Mouse (Mus musculus) right cerebral cortex, adult 2 months (tissue): ENCODE measurements around the gene Abca5.

Experiments
- DNase-seq, 2 experiments: peaks; one replicate each; pipeline ENCODE4 v3.0.0; 2021 to 2022; ENCODE audit warnings: low spot score in 2 of 2

Abca5 gene

GRCm38 (mm10) chr11:110303411-110303810, 34.1 kb downstream of the Abca5 start:
- no peak for DNase-seq

- DNase-seq, result no peak
These were observed 39.5 kb downstream of the Abca5 start for GRCm38 (mm10) chr11:110297917-110298533.

GRCm38 (mm10) chr11:110290586-110290985, 46.9 kb downstream of the Abca5 start:
- DNase-seq, result no peak

GRCm38 (mm10) chr11:110288423-110288822, 49.1 kb downstream of the Abca5 start:
- DNase-seq, result no peak

- no peak for DNase-seq
These were observed 49.8 kb downstream of the Abca5 start for GRCm38 (mm10) chr11:110287694-110288093.

- DNase-seq, result no peak
These were observed 51.2 kb downstream of the Abca5 start for GRCm38 (mm10) chr11:110286331-110286730.

- no peak for DNase-seq
These were observed 52.7 kb downstream of the Abca5 start for GRCm38 (mm10) chr11:110284849-110285248.

DNA sequence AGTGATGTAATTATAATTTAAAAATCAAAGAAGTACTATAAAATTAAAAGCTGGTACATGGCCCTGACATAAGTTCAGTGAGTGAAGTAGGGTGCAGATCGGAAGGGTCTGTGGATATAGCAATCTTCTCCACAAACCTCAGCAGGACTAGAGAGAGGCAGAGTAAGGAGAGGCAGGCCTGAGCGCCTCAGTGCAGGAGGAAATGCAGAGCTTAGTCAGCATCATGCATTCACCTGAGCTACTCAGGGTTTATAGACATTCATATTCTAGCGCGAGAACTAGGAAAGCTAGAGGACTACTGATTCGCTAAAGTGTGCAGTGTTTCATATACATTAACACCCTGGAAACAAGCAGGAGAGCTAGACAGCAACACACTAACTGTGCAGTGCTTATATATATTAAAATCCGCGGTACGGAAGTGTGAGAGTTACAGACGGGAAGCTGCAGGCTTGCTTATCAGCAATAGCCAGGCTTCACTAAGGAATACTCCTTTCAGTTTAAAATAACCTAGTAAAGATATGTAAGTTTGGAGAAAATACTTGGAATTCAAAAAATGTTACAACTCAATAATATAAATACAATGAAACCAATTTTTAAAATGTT, 53.2 kb downstream of the Abca5 start:
- DNase-seq, result no peak

GRCm38 (mm10) chr11:110274794-110275193, 62.7 kb downstream of the Abca5 start:
- no peak for DNase-seq

DNA sequence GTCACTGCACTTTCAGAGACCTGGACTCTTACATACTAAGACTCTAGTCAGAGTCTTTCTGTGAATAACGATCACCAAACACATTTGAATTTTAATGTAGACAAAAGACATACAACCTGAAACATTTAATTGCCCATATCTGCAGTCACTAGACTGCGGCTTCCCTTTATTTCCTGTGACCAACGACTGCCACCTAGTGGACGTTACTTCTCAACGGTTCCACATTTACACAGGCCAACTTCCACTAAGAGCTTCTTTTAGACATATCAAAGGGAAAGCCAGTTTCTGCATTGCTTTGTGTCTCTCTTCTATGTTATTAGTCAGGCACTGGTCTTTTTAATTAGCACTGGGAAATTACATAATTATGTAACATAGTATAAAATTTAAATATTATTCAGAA, 65.8 kb downstream of the Abca5 start:
- peak; percentile 61 to 73 for DNase-seq

GRCm38 (mm10) chr11:110268244-110268844, 69.2 kb downstream of the Abca5 start:
- peak; percentile 82 to 92 for DNase-seq

GRCm38 (mm10) chr11:110267232-110267631, 70.3 kb downstream of the Abca5 start:
- DNase-seq, result no peak

DNA sequence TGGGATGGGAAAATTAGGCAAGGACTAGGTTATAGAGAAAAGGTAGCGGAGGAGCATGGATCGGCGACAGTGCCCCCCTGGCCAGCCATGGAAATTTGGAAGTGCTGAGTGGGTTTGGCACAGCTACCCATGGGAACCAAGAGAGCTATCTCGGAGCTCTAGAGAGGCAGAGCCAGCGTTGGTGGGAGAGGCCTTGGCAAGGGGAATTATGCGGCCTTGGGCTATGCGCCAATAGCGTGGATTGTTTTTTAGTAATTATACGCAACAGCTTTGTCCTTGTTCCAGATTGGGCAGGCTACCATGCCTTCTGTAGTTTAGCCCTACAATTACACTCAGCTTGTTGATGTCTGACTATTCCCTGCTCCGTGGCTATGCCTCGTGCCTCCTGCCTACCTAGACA, 70.8 kb downstream of the Abca5 start:
- DNase-seq, result no peak

GRCm38 (mm10) chr11:110261867-110262266, 75.6 kb downstream of the Abca5 start:
- no peak for DNase-seq

DNA sequence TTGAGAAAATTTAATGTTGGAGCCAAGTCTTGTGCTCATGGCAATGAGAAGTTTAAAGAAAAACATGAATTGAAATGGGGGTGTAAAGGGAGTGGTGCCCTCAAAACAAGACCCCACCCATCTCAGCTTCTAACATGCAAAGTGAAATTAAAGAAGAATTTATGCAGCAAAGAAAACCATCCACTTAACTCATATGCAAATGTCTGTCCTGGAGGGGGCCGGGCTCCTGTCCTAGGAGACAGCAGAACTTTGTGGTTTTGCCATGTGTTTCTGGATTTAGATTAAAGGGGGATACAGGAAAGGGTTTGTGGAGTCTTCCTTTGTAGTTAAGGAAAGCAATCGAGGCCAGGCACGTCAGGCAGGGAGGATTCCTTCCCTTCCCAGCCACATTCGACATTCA, 79.6 kb downstream of the Abca5 start:
- no peak for DNase-seq

- no peak for DNase-seq
These were observed 80.5 kb downstream of the Abca5 start for GRCm38 (mm10) chr11:110257061-110257460.

GRCm38 (mm10) chr11:110252256-110252655, 85.3 kb downstream of the Abca5 start:
- no peak for DNase-seq

DNA sequence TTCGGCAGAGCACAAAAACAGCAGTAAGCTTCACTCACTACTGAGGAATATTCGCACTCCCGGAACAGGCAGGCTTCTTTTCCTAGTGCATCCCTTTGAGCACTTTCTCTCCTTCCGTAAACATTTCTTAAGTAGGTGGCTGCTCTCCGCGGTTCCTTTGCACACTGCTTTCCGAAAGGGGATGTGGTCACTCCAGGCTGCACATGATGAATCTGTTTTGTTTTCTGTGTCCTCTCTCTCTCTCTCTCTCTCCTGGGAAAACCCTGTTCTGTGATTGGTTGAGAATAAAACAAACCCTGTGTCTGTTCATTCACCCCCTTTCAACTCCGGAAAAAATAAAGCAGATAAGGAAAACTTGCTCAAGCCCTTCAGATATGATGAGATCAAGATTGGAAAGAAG, 86.0 kb downstream of the Abca5 start, which contains the start of gene Abca6:
Abca6 (minus strand) TSS at position 243 of the 400 bp plus-strand sequence.
- DNase-seq, result peak in 1 of 2 experiments; percentile 15

DNA sequence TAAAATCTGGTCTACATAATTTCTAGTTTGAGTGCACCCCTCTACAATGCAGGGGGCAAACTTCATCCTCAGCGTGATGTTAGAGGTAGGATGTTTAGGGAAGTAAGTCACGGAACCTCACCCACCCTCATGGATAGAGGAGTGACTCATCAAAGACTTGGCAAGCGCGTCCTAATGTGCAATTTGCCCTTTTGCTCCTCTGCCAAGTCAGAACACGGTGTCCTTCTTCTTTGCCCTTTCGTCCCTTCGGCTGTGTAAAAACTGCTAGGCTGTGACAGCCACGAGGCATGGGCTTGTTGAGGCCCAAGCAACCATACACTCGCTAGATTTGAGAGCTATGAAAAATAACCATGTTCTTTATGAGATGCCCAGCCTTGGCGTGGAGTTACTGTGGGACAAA, 92.8 kb downstream of the Abca5 start:
- no peak for DNase-seq

DNA sequence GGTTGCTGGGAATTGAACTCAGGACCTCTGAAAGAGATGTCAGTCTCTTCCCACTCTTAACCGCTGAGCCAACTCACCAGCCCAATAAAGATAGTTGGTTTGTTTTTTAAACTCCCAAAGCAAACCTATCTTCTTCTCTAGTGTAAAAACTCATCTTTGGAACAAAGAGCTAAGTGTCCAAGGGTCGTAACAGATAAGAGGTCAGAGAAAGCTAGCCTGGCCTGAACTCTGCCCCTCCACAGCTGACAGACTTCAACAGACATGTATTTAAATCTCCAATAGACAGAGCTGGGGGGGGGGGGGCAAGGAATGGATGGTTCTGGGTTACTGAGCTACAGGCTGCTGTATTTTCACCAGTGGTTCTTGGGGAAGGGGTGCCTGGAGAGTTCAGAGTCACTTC, 100.0 kb downstream of the Abca5 start:
- DNase-seq, result no peak

DNA sequence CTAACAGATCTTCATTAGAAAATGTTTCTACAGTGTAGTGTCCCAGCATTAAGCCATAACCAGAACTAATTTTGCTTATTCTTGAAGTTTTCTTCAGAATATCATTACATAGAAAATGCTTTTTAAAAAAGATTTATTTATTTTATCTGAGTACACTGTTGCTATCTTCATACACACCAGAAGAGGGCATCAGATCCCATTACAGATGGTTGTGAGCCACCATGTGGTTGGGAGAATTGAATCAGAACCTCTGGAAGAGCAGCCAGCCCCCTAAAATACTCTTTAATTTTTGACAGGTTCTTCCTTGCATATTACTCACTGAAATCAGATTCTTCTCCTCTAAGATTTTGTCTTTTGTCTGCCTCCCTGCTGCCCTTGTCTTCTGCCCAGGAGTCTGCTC, 104.5 kb downstream of the Abca5 start:
- DNase-seq, result no peak
